Mouse (Mus musculus) liver, adult (tissue): ENCODE data around the gene Krtdap.
"Not testable (repeated sequence)": the region's sequence is repeated elsewhere in the genome, so short reads cannot be mapped to it uniquely, and the experiment has no call there.

Experiments used
- GATA4 ChIP-seq: IDR thresholded peaks from 2 replicates; pipeline ENCODE4 v1.6.1; 2014; ENCODE audit warnings: mild to moderate bottlenecking, low read length; ENCODE audit not compliant: insufficient replicate concordance

The Krtdap gene

GRCm38 (mm10) chr7:30787377-30788022, at the start of gene Krtdap:
Gene Krtdap (plus strand): TSS chr7:30787896.
- no peak for TF ChIP-seq GATA4

DNA sequence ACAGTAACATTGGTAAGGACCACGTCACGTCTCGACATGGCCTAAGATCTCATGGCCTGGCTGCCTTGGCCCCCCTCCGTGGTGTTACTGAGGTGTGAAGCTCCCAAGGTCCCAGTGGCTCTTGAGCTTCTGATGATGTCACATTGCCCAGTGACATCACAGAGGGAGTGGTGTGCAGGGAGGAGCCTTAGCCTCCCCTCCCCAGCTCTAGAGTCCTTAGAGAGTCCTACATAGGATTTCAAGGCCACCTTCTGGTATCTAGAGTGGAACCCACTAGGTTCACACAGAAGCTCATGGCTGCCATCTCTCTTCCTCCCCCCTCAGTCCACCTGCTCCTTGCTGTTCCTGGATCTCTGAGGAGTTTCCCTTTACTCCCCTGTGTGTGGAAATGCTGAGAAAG, 44.1 kb upstream of the Krtdap start, which contains the start of gene Gapdhs:
TSS of gene Gapdhs (minus strand) at position 65 of the 400 bp plus-strand sequence.
- TF ChIP-seq GATA4, result not testable (repeated sequence)

DNA sequence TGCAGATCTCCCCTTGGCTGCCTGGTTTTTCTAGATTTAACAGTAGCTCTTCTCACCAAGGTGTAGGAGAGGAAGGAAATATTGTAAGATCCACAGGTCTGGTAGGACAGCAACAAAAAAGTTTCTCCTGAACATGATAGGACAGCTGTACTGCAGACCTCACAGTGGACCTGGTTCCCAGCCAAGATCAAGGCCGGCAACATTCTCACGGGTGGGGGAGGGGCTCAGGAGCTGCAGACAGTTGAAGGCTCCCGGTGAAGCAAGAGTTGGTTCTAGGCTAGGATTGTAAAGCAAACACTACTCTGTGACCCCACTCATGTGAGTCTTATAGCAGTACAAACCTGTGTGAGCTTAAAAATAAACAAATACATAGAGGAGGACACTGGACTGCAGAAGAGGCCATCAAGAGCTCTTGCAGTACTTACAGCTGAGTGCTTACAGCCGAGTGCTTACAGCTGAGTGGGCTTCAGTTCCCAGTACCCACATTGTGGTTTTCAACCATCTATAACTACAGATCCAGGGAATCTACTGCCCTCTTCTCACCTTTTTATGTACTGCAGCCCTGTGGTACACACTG, 43.6 kb upstream of the Krtdap start:
- no peak for TF ChIP-seq GATA4

GRCm38 (mm10) chr7:30747525-30748204, 40.0 kb upstream of the Krtdap start:
- no peak for TF ChIP-seq GATA4

DNA sequence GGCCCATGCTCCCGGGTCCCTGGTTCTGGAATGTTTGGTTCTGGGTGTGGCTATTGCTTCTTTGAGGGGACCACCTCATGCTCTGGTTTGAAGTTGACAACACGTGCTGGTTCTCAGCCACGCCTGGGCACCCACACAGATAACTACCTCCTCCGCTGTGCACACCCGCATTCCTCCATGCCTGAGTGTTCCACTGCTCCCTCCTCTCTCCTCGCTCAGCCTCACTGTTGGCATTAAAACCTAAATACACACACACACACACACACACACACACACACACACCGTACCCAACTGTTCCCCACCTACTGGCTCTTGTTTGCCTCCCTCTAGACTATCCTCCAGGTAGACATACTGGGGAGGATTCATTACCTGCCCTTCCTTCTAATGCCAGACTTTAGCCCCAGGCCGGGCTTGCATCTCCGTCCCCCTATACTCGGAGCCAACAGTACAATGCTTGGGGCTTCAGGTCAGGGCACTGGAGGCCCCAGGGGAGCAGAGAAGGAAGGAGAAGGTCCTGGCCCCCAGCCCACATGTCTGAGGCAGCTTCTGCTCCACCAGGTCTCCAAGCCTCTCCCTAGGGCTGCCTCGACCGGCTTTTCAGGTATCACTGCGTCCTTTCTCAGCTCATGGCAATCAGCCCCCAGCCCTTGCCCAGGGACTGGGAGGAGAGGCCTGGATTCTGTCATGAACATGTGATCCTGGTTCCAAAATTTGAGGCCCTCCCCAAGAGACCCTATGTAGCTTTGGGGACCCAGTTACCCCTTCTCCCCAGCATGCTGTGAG, 37.7 kb upstream of the Krtdap start:
- no peak for TF ChIP-seq GATA4

- TF ChIP-seq GATA4, result no peak
Observed at GRCm38 (mm10) chr7:30751086-30751669, 36.5 kb upstream of the Krtdap start, which contains the start of gene Sbsn. Gene Sbsn (plus strand): TSS chr7:30751471.

DNA sequence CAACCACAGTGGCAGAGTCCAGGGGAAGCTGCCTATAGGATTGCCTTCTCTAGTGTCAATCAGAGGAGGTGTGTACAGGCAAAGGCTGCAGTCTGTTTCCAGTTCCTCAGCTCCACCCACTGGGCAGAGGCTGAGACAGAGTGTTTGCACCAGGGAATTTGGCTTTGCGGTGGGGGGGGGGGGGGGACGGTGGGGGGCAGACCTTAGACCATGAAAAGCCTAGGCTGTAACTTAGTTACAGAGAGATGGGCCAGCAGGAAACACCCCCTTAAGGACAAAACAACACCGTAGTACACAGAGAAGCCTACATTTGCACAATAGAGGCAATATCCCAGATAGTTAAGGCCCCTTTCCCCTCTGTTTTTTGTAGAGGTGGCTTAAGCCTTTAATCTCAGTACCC, 30.7 kb upstream of the Krtdap start:
- no peak for TF ChIP-seq GATA4

GRCm38 (mm10) chr7:30758853-30759252, 28.8 kb upstream of the Krtdap start:
- TF ChIP-seq GATA4, result no peak

- no peak for TF ChIP-seq GATA4
Observed at GRCm38 (mm10) chr7:30761769-30762352, 25.8 kb upstream of the Krtdap start.

DNA sequence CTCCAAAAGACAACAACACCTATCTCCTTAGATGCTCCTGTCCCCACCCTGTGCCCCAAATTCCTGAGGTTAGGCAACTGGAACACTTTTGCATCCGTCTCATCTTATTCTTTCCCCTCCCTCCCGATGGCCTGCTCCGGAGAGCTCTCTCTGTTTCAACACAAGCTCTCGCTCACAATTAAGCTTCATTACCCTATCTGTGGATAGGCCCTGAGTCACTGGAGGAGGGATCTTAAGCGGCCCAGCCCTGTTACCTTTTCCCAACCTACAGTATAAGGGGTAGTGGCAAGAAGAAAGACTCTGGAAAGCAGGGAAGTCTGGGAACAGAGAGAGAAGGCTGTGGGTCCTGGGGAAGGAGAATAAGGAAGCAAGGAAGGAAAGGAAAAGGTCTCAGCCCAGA, 24.2 kb upstream of the Krtdap start, which contains the start of gene Dmkn:
TSS of gene Dmkn (plus strand) at position 301 of the 400 bp plus-strand sequence.
- no peak for TF ChIP-seq GATA4

DNA sequence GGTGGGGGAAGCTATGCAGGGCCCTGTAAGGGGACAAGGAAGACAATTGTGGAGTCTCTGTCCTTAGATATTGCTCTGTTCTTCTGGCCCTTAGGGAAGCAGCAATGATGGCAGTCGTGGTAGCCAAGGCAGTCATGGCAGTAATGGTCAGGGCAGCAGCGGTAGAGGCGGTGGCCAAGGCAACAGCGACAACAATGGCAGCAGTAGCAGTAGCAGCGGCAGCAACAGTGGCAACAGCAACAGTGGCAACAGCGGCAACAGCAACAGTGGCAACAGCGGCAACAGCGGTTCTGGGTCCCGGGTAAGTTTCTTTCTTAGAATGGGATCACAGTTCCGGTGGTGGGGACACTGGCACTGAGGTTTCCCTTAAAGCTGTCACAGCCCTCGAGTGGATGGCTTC, 22.5 kb upstream of the Krtdap start:
- TF ChIP-seq GATA4, result no peak

DNA sequence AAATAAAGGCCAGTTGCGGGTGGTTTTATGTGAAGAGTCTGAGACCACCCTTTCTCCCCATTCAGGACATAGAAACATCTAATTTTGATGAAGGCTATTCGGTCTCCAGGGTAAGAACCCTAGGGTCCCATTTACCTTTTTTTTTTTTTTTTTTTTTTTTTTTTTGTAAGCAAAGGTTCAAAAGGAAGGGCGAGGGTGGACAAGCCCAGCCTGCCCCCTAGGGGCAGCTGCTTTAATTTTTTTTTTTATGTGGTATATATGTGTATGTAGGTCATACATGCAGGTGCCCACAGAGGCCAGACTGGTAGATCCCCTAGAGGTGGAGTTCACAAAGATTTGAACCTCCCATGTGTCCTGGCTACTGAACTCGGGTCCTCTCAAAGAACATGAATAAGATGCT, 21.3 kb upstream of the Krtdap start:
- TF ChIP-seq GATA4, result no peak

DNA sequence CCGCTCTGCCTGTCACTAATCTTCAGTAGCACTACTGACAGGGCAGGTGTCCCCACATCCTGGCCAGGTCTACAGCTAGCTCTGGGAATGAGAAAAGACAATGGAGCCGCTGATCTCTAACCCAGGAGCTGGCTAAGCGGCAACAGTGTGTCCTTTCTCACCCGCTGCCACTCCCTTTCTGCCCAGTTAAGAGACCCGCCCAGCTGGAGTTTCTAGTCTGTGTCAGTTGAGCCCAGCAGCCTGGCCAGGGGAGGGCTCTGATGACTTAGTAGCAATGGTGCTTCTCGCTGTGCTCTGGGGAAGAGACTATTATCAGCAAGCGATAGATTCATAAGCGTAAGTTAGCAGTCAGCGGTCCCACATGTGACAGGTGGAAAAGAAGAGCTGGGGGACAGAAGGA, 18.5 kb upstream of the Krtdap start:
- TF ChIP-seq GATA4, result no peak

- TF ChIP-seq GATA4, result no peak
Observed at GRCm38 (mm10) chr7:30776104-30776503, 11.6 kb upstream of the Krtdap start.
